Mouse (Mus musculus) adrenal gland, postnatal 14 days (tissue): ENCODE data around the gene Cgnl1. TPM values are rescaled to one million over a fixed set of nuclear protein-coding genes. Genes with fewer than 3 reads are reported as not detected.
A peak's percentile ranks its signal among the peaks of the same experiment; 100 is the strongest.

Experiments
- DNase-seq: peaks from one replicate; pipeline ENCODE4 v3.0.0; 2021; ENCODE audit warnings: mixed read lengths
- total RNA-seq: library from RNA; stranded (reverse); gene quantifications from 2 replicates; pipeline ENCODE4 v1.2.3, GENCODE M21; 2021

Cgnl1 gene
- total RNA-seq, 1 experiment from 2014 or later: 67.3 TPM

DNA sequence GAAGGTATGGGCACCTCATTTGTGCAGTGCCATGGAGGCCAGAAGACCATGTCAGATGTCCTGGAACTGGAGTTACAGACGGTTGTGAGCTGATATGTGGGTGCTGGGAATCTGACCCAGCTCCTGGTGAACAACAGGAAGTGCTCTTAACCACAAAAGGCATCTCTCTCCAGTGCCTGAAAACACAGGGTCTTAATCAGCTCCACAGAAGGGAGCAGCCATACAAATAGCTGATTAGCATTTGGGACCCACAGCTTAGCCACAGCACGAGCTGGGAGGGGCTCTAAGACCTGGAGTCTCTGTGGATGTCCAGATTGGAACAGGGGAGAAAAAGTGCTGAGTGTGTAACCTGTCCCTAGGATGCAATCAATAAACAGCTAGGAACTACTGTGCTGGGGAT is 4.5 kb downstream of the Cgnl1 start:
- DNase-seq: no peak

DNA sequence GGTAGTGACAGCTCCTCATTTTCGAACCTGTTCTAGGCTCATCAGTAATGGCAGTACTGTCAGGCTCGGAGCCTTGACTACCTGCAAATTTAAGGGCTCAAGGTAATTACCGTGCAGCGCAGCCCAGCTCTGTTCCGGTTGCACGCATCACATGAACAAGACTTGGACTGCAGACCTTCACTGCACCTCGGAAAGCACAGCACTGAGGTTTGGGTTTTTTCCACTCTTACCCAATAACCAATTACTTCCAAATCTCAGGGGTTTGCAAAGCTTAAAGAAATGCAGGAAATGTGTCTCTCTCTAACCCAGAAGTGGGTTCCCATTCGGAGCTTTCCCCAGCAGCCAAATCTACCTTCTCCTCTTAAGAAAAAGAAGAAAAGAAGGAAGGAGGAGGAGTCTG is 5.1 kb downstream of the Cgnl1 start:
- DNase-seq: peak; percentile 26

DNA sequence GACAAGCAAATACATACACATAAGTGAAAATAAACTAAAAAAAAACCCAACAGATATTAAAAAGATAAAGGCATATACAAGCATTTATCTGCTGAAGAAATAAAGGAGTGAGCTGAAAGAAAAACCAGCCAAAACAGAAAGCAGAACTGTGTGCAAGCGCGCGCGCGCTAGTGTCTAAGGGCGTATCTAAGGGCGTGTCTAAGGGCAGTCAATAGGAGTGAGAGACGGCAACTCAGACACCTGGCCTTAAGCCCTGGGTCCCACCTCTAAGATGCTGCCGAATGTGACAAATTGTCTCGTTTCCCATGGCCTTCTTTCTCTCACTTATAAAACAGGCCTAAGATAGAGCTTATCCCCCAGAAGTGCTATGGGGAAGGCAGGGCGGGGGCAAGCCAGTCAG is 6.9 kb downstream of the Cgnl1 start:
- no peak for DNase-seq

DNA sequence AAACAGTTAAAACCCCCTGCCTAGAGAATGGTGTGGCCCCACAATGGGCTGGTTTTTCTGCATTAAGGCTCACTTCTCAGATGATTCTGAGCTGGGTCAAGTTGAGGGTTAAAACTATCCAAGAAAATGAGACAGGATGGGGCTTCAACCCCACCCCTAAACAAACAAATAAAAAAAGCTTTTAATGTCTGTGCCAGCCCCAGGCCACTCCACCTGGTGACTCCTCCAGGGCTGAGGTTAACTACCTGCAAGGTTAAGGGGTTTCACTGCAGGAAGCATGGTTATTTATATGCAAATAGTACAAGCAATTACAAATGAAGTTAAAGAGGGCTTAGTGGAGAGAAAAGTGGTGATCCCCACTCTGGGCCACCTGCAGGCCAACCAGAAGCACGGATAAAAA is 8.1 kb downstream of the Cgnl1 start:
- no peak for DNase-seq

DNA sequence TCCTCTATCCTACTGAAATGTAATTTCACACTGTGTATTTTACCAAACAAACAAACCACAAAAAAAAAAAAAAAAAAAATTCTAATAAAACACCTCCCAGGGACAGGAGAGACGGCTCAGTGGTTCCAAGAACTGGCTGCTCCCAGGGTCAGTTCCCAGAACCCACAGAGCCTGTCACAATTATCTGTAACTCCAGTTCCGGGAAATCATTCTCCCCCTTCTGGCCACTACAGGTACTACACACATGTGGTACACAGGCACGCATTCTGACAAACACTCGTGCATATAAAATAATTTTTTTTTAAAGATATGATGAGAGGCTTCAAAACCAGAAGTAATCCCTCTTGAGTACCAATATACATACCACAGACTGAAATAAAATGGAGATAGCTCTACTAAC is 9.7 kb downstream of the Cgnl1 start:
- DNase-seq: no peak

DNA sequence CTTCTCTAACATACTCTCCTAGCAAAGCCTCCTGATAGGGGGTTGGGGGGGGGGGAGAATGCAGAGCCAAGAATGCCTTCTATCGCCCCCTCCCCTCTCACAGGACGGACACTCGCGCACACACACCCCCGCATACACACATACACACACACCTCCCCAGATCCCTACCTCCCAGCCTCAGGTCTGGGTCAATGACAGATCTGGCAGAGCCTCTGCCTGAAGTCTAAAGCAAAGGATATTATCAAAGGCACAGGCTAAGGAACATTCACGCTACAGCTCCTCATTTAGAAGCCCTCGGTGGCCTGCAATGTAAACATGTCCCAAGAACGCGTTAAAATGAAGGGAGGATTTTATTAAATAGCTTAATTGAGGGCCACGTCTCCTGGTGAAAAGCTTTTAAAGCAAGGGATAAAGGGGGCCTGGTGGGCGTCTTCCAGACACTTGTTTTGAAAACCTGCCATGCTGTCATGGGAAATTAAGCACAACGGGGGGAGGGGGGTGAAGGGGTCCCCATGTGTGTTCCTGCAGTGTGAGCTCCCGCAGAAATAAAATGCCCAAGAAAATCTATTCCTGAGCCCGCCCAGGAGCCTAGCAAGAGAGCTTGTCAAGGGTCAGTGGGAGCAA is 10.8 kb downstream of the Cgnl1 start:
- no peak for DNase-seq

DNA sequence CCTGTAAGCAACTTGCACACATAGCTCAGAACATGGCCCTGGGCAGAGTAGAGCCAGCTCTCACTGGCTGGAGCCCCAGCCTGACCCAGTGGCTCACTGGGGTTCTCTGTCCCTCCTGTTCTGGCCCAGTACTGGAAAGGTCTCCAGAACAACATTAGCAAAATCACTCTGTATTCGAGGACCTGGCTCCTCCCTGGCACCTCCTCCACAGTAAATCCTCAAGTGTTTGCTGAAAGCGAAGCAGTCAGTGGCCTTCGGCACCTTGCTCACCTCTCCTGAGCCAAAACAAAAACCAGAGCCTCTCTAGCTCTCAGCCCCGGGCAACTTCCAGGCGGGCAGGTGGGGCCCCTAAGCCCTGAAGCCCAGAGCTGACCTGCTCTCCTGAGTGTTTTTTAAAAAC is 11.5 kb downstream of the Cgnl1 start:
- no peak for DNase-seq

DNA sequence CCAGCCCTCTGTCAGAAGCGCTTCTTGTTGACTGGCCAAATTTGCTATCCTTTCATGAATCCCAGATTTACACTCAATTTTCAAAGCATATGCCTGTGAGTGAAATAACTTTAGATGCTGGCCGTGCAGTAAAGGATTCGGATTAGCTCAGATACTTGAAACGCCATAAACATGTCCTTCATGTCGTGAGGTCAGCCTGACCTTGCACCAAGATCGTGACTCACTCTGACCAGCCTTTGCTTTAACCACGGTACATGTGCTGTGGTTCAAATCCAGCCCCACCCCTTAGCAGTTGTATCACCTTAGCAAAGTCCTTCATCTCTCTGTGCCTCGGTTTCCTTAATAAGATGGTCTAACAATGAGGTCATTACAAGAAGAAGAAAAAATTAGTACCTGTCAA is 14.0 kb downstream of the Cgnl1 start:
- peak; percentile 36 for DNase-seq

DNA sequence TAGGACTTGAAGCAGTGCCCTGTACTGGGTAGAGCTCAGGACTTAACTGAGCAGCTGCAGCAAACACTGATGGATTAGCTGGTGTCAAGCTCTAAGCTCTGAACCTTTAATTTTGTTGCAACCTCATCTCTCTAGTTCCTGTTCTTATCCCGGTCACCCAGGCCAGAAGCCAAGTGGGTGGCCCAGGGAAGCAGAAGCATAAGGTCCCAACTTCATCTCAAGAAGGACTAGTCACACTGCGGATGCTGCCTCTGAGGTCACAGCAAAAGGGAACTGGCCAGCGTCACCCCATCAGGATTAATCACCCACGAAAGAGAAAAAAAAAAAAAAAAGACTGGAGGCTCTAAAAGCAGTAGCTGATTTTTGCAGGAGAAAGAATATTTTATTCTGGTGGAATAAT is 14.5 kb downstream of the Cgnl1 start:
- peak; percentile 71 for DNase-seq

DNA sequence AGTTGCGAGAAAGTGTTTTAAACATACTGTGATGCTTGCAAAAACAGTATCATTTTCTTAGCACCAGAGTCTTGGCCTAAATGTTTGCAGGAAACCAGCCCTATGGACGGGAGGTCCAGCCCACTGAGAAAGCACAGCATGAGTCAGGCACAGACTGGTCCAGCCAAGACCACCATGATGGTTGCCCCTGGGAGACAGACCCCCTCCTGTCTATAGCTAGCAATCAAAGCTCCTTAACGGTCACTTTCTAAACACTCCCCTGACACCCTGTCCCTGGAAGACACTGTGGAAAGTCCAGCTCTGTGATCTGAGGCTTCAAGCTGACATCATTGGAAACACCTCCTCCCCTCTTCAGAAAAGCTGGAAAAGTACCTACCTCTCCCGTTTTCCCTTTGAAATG is 17.4 kb downstream of the Cgnl1 start:
- DNase-seq: no peak

DNA sequence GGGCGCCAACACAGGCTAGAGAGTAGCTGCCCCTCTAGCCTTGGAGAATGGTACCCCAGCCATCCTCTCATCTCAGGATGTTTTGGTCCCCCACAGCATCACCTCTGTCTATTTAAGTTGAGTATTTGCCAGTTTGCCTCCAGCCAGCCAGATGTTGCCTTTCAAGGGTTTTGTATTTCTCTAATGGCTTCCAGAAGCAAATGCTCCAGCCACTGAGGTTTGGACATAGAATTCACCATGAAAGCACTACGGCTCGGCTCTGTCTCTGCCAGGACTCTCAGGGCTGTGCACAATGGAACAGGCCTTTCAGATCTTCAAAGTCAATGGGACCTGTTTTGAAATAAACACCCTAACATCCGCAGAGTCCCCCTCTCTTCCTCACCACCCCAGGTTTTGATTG is 17.9 kb downstream of the Cgnl1 start:
- no peak for DNase-seq

DNA sequence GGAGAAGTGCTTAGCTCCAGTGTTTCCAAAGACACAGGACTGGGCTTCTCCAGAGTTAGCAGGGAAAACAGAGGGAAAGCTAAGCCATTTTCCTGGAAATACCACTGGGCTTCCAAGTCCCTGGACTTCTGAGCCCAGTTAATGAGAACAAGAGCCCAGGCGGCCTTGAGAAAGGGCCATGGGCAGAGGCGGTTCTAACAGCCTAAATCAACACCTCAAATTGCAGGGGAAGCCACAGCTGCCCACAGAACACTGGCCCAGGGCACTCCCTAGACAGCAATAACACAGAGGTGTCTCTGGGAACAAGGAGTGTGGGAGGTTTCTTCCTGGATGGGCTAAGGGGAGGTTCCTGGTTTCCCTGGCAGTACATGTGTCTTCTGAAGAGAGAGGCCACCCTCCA is 18.3 kb downstream of the Cgnl1 start:
- no peak for DNase-seq

DNA sequence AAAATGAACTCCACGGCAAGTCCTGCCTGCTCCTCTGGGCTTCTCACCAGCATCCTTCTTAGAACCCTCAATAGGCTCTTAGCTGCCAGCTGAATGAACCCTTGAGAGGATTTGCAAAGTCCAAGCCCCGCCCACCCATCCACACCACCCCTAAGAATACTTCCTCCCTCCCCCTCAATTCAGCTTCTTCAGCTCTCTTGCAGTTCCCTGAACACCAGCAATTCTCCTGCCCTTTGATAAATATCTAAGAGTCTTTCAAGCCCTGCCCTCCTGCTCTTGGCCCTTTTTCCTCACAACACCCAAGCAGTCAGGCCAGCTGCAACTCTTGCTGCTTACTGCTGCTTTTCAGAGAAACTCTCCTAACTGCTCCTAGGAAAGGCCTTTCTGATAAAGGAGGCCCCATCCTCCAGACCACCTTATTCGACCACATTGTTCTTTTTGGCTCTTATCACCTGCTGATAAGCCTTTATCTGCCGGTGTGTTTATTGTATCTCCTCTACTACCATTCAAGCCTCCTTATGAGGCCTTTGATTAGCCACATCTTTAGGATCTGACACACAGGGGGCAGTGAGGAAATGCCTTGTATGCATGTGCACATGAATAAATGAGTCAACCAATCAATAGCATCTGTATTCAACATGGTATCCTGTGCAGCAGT is 21.3 kb downstream of the Cgnl1 start:
- no peak for DNase-seq

DNA sequence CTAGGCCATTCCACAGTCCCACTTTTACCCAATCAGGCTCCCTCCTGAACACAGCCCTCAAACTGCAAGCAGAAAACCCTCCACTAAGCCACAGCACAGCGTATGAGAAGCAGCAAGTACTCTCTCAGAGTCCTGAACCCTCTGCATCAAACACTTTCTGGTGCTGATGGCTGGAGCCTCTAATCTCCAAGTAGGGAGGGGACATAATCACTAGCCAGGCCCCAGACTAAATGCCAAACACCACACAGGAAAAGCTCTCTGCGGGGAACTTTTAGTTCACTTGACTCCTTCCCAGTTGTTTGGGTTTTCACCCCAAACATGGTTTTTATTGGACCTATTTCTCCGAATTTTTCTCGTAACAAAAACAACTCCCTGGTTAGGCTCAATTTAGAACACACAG is 25.0 kb downstream of the Cgnl1 start:
- DNase-seq: no peak

DNA sequence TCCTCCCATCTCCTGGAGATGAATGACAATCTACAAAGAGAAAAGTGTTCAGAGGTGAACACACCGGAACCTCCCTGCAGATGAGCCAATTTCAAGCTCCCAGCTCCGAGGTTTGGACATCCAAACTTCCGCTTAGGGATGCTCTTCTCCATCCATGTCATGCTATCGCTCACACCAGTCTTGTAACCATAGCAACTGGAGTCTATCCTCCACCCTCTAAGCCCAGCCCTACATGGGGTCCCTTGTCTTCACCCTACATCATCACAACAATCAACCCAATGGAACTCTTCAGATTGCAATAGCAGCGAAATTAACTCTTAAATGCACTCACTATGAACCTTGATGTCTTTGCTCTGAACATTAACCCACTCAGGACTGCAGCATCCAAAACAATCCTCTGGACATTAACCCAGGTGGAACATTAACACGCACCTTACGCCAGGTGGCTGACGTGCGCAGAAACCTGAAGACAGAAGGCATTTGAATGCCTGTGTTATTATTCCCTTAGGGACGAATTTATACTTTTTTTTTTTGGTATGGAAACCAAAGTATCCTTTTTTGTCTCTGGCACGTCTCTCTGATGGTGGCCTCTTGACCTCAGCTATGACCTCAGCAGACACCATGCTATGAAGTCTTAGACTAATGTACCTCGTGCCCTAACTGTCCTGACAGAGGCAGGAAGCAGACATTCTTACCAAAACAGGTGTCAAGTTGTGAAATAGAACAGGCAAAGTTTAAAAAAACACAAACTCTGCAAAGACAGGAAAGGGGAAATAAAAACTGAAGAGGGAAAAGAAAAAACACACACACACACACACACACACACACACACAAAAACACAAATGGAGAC is 33.1 kb downstream of the Cgnl1 start:
- DNase-seq: no peak

DNA sequence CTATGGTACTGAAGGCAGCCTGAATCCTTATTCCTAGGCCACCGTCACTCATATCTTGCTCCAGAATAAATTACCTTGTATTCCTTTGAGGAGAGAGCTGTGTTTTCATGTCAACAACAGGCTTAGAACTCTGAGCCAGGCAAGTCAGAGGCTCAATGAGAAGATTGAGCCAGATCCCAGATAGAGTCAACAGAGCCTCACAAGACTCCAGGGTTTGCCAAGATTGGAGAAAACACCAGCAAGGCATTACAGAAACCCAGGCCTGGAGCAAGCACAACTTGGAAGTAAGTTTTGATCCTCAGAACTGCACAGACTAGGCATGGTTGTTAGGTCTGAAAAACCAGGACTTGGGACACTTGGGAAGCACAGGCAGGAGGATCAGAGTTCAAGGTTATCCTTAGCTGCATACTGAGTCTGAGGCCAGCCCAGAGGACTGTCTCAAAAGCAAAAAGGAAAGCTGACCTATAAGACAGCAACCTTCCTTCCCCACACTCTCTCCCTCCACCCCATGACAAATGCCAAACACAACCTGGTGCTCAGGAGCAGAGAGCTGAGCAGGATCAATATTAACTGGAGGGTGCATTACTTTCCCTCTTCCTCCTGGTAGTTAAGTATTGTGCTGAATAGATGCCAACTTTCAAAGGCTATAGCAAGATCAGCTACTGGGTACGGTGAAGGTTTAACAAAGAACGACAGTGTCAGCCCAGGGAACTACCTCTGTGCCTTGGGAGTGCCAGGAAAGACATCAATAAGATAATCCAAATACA is 34.0 kb downstream of the Cgnl1 start:
- no peak for DNase-seq

DNA sequence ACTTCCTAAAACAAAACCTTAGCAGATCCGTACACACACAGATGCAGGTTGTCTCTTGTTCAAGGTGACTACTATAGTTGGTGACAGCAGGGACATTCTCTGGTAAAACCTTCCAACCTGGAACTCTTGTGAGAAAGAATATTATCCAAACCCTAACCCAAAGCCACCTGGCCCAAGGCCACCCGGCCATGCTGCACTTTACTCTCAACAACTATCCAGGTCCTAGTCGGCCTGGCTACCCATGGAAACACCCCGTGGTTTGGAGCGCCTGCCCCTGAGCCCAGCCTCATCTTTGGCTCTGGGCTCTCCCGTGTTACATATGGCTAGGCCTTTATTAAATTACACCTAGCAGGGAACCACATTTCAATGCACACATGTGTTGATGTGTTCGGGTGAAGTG is 35.5 kb downstream of the Cgnl1 start:
- DNase-seq: no peak

DNA sequence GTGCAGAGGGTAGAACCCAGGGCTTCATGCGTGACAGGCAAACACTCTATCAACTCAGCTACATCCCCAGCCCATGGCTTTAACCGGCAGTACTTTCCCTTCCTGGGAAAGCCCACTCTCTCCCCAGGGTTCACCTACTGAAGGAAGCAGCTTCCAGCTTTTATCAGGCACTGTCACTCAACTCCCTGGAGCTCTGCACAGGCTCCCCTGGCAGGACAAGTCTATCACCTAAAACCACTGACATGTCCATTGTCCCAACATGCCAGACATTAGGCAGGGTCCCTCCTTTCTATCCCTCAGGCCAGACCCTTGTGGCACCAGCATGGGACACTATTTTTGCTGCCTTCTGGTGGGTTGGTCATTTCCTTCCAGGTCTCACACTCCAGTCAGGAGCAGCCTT is 37.8 kb downstream of the Cgnl1 start:
- no peak for DNase-seq

DNA sequence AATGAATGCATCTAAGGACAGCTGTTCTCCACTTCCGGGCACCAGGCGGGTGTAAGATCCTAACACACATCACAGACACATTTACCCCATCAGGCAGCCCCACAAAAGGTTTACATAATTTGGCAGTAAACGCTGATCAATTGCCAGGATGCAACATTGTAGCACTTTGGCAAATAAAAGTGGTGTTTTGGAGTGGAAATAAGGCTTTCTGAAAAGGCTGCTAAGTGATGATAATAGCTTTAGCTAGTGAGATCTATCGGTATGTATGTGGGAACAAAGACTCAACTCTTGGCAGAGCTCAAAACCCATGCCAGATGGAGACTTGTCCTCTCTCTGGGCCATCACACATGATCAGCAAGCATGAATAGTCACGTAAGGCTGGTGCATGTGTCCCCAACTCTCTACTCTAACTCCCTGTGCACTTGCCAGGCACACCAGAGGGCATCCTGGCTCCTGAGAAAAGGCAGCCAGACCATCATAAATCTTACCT is 42.5 kb downstream of the Cgnl1 start:
- no peak for DNase-seq

DNA sequence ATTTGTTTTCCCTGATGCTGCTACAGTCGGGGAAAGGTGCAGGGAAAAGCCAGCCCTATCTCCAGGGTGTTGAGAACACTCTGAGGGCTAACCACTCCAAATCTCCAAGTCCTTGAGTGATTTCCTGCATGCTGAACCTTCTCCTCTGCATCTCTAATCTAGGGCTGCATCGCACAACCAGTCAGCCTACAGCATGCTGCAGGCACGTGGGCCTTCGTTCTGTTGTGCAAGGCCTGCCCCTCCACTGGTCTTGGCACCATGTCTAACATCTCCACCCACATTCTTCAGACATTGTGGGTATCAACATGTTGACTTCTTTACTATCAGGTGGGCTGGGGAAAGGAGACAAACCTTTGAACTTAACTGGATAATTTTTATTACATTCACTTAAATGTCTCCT is 44.2 kb downstream of the Cgnl1 start:
- no peak for DNase-seq

DNA sequence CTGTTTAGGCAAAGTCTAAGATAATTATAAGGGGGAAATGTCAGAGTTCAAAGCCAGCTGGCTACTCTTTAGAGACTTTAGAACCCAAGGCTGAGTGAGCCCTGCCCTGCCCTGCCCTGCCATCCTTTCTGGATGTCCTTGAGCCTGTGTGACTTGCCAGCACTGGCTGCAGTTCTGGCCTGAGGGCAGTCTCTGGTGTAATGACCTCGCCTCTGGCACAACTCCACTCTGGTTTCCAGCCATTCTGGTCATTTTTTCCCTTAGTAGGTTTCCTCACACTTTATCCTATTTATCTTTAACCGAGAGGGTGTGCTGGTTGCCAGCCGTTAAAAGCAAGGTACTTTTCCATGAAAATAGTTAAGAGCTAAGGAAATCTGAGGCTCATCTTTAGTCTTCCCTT is 45.3 kb downstream of the Cgnl1 start:
- DNase-seq: peak; percentile 82

DNA sequence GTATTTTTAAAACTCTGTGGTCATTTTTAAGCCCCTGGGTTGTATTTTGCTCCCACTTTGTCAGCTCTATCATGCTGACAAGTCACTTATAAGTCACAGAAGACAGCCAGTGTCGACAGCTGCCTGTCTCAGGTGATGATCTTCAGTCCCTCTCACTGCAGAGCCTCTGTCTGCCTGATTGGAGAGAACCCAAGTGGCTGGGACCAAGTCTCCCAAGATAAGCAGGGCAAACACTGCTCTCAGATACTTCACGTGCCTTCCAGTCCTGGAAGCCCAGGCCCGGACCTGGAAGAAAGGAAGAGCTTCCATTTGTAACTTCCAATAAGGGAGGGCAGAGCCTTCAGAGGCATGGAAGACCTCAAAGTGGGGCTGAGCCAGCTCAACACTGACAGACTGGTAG is 49.0 kb downstream of the Cgnl1 start:
- no peak for DNase-seq

DNA sequence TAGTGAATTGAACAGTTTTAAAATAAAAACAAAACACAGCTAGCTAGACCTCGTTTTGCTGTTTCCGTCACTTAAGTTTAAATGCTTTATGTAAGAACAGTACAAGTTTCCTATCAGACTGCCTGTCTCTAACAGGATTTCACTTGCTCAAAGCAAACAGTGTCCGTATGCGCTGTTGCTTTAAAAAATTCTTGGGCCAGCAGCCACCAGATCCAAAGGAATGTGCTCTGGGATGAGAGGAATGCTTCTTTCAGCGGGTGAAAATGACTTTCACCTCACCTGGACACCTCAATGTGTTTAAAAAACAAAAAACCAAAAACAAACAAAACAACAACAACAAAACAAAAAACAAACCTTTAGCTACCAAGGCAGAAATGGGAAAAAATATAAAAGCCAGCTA is 54.4 kb downstream of the Cgnl1 start:
- DNase-seq: no peak
